Mouse (Mus musculus): ENCODE data around the gene Cebpb.
"Not testable (repeated sequence)": the region's sequence is repeated elsewhere in the genome, so short reads cannot be mapped to it uniquely, and the experiment has no call there.

Cebpb gene

DNA sequence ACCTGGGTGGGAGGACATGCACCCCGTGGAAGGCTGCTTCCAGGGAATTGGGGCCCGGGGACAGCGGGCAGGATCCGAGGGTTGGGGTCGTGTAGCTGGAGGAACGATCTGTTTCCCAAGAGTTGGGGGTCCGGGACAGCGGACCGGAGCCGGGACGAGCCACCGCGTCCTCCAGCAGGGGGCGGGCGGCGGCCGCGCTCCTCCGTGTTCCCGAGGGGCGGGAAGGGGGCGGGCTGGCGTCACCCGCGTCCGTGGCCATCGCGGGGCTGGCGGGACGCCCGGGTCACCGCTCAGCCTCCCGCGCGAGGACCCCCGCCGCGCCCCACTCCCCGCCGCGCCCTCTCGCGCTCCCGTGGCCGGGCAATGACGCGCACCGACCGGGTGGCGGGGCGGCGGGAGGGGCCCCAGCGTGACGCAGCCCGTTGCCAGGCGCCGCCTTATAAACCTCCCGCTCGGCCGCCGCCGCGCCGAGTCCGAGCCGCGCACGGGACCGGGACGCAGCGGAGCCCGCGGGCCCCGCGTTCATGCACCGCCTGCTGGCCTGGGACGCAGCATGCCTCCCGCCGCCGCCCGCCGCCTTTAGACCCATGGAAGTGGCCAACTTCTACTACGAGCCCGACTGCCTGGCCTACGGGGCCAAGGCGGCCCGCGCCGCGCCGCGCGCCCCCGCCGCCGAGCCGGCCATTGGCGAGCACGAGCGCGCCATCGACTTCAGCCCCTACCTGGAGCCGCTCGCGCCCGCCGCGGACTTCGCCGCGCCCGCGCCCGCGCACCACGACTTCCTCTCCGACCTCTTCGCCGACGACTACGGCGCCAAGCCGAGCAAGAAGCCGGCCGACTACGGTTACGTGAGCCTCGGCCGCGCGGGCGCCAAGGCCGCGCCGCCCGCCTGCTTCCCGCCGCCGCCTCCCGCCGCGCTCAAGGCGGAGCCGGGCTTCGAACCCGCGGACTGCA is at the start of gene Cebpb:
Gene Cebpb (plus strand): TSS at position 418 of the 954 bp plus-strand sequence.
- peak; percentile 77 for DNase-seq

GRCm38 (mm10) chr2:167640279-167640678 is 48.4 kb upstream of the Cebpb start:
- peak; percentile 75 for DNase-seq

DNA sequence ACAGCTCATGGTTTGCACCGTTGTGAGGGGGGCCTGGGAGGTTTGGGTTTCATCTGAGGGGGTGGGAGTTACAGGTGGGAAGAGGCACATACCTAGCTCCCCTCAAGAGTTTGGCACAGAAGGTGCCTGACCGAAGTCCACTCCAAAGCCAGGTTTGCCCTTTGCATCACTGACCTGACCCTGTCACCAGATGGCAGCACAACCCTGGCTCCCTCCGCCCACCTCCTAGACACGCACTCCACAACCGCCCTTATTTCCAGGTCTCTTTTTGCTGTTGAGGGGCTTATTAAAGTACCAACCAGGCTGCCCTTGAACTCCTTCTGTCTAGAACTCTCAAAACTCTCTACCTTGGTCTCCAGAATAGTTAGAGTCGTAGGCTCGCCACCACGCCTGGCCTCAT is 47.4 kb upstream of the Cebpb start:
- peak; percentile 57 for DNase-seq

GRCm38 (mm10) chr2:167642164-167642563 is 46.6 kb upstream of the Cebpb start:
- DNase-seq: no peak

DNA sequence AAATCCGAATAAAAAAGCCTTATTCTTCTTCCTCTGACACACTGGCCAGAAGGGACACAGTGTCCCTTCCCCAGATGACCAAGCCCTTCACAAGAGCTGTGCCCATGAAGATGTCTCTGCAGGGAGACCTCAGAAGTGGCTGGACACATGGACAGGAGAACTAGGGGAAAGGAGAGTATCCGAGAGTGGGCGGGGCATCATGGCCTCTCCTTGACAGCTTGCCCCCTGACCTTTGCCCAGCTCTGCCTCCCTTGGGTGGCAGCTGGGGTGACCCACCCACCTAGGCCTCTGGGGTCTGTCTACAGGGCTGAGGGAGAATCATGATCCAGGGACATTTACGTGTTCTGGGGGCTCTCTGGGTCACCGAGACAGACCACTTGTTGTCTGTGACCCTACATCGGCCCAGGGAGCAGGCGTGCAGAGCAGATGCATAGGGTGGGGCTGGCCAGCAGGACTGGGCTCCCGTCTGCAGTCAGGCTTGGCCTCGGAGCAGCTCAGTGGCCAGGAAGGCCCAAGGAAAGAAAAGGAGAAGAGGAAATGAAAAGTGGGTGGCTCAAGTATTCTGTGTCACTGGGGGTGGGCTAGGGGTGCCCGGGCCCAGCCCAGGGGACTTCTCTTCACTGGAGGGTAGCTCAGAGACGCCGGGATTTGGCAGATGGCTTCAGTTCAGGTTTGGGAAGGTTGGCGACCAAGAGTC is 45.2 kb upstream of the Cebpb start:
- DNase-seq: not testable (repeated sequence)

DNA sequence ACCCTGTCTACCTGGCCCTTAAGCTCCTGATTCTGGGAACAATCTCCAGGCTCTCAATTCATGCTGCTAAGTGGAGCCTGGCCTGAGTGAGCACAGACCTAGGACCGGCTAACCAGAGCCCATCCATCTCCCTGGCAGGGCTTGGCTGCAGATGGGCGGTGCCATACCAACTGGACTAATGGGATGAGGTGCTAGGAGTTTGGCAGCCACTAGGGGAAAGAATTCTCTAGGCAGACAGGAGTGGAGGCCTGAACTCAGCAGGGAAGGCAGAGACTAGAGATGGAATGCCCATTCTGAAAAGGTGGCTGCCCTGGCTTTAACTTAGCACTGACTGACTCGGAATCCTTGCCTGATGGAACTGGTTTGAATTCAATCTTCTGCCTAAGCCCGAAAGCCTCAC is 42.3 kb upstream of the Cebpb start:
- DNase-seq: no peak

DNA sequence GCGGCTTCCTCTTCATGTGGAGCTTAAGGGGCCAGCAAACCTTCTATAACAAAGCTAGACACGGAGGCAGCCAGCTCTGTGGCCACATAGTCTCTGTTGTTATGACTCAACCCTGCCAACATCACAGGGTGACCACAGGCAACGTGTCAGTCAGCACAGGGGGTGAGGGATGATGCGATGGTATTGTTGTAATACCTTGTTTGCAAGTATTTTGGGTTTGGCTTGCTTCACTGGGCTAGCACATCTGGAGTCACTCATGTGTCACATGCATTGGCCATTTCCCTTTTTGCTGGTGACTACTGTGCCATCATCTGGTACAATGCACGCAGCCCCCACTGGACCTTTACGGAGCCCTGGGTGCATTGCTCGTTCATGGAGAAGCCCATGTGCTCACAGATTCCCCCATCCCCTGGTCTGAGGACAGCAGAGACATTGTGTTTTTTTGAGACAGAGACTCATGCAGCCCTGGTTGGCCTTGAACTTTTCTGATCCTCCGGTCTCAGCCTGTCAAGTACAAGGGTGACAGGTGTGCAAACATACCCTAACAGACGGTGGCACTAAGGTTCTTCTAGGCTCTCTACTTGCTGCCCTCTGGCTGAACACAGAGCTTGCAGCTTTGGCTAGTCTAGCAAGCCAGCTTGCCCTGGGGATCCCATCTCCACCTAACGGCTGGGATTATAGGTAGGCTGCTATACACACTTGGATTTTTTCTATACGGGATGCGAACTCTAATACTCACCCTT is 39.3 kb upstream of the Cebpb start:
- no peak for DNase-seq

GRCm38 (mm10) chr2:167651622-167652021 is 37.1 kb upstream of the Cebpb start:
- DNase-seq: no peak

GRCm38 (mm10) chr2:167652694-167653093 is 36.0 kb upstream of the Cebpb start:
- DNase-seq: no peak

DNA sequence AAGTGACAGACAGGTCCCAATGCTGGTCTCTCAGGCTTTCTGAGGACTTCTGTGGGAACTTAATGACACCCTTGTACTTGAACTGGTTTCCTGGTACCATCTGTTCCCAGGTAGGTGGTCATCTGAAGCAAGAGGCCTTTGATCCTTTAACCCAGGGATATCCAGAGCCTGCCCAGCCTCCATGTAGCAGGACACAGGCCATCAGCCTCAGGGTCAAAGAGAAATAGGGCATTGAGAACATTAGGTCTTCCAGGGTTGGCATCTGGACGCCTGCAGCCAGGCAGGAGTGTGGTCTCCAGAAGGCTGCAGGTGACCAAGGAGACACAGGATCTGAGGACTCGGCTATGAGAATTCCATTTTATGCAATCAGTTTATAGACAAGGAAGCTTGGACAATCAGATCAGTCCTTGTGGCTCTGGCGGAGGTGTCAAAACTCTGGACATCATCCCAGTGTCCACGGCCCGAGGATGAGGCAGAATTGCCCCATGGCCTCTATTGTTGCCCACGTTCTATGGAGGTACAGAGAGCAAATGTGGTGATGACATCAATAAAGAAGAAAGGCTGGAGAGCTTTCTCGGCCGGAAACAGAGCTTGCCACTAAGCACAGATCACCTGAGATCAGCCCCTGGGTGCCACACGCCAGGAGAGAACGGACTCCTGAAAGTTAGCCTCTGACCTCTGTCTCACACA is 33.7 kb upstream of the Cebpb start:
- no peak for DNase-seq

DNA sequence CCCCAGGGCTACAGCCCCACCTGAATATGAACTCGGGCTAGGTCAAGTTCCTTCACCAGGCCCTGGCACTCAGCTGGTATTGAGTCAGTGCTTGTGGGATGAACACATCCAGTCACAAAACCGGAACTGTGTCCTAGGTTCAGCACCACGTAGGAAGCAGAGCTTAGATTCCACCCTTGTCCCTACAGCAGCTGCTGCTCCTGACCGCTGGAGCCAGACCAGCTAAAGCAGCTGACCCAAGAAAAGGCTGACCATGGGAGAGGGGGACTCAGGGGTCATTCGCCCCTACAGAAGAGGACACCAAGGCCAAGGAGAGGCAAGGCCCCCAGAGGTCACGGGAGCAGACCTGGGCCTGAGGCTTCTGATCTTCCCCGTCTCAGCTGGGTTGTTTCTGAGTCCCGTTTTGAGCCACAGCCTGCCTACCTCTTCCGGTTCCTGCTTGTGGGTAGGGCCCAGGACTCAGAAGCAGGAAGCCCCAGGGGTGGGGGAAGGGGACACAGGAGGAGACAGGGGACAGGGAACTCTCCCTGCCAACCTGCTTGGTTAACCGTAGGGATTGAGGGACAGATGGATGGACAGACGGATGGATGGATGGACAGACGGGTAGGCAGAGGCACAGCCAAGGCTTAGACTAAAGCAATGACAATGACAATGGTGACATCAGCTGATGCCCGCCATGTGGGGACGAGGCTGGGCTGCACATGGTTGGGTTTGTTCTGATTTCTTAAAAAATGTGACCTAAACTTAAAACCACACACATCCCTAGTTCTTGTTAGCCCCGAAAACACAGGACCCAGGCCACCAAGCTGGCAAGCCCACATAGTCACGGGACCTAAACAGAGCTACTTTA is 31.9 kb upstream of the Cebpb start:
- peak; percentile 93 for DNase-seq

DNA sequence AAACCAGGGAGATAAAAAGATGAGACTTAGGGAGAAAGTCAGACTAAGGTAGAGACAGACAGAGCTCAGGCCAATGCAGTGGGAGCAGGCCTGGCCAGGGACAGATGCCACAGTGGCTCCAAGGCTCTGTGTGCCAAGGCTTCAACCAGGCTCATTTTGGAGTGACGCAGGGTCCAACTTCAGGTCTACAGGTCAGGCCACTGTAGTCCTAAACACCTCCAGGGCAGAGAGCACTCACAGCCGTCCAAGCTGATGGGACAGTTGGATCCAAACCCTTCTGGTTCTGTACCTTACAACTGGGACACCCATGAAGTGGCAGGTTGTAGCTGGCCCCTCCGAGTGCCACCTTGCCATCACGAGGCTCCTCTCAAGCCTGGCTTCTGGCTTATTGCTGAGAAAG is 30.7 kb upstream of the Cebpb start:
- no peak for DNase-seq

- DNase-seq: no peak
These were observed 30.0 kb upstream of the Cebpb start for GRCm38 (mm10) chr2:167658712-167659111.

DNA sequence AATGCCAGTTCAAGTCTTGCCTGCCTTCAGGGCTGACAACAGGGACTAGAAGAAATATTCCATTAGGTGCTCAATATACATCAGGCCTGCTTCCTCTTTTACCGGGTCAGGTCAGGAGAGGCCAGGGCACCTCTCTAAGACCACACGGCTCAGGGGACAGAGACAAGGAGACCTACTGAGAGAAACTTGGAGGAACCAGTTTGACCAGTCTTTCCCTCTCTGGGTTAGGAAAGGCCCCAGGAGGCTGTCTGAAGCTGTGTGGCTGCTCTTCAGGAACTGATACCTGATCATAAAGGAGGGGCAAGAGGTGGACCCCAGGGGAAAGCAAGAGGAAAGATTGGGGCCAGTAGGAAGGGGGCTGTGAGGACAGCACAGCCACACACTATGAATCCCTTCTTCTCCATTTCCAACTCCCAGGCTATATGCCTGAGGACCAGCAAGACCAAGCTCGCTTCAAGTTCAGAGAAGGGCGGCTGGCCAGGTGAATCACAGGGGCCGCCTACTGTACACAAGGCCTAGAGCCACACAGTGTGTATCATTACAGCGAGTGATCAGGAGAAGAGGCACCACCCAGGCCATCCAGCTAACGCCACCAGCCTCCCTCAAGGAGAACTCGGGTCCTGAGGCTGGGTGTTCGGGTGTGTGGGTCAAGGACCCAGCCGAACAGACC is 29.4 kb upstream of the Cebpb start:
- DNase-seq: no peak

- DNase-seq: peak; percentile 36
These were observed 28.7 kb upstream of the Cebpb start for GRCm38 (mm10) chr2:167659847-167660610.

GRCm38 (mm10) chr2:167660611-167660971 is 28.1 kb upstream of the Cebpb start:
- DNase-seq: peak; percentile 34

GRCm38 (mm10) chr2:167661270-167662203 is 27.2 kb upstream of the Cebpb start, which contains the start of gene Gm20431:
TSS of gene Gm20431 (minus strand) at chr2:167661496.
- peak; percentile 97 for DNase-seq

DNA sequence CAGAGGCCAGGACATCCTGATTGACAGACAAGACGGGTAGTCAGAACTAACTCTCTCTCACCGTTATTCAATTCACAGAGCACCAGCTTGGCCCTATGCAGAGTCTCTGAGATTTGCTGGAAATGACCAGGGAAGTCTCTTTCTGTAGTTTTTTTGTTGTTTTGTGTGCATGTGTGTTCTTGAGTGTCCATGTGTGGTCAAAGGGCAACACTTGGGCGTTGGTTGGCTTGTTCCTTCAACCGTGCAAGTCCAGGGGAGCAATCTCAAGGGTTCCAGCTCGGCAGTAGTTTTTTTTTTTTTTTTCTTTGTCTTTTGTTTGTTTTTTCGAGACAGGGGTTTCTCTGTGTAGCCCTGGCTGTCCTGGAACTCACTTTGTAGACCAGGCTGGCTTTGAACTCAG is 26.0 kb upstream of the Cebpb start:
- DNase-seq: no peak

Data from thymus, postnatal 14 days (tissue).